Mouse (Mus musculus): ENCODE data around the gene Dnmt3a. TPM values are rescaled to one million over a fixed set of nuclear protein-coding genes. Genes with fewer than 3 reads are reported as not detected.

Gene Dnmt3a
- polyA plus RNA-seq, 1 experiment from 2014 or later: 13.3 TPM

GRCm38 (mm10) chr12:3835576-3835975 is 29.8 kb downstream of the Dnmt3a start:
- CTCF ChIA-PET: no interaction called here
- no peak for TF ChIP-seq CTCF (IDR thresholded peaks at IDR 0.05)
- H3K27me3 ChIP-seq: no peaks in the 10 kb centered on the region
- ATAC-seq (no peak), DNase-seq (ENCODE audit: low read depth, low spot score) (no peak)
- in situ Hi-C loops (cut with MboI; ENCODE audit: low pct_unique_long_range_greater_than_20kb): no loop called here
- POLR2A ChIA-PET: no interaction called here

- in situ Hi-C loops (cut with MboI; ENCODE audit: low pct_unique_long_range_greater_than_20kb): no loop called here
Measured at GRCm38 (mm10) chr12:3837081-3837832, 31.4 kb downstream of the Dnmt3a start.

GRCm38 (mm10) chr12:3838009-3838408 is 32.2 kb downstream of the Dnmt3a start:
- DNase-seq (ENCODE audit: low read depth, low spot score): no peak
- CTCF ChIA-PET: no interaction called here
- TF ChIP-seq CTCF (IDR thresholded peaks at IDR 0.05): no peak
- no peaks in the 10 kb centered on the region for H3K27me3 ChIP-seq
- in situ Hi-C loops (cut with MboI; ENCODE audit: low pct_unique_long_range_greater_than_20kb): no loop called here
- POLR2A ChIA-PET: no interaction called here
- no peak for ATAC-seq

More at GRCm38 (mm10) chr12:3837081-3837832, 31.4 kb downstream of the Dnmt3a start:
- ChIA-PET POLR2A (no interaction called here), CTCF (no interaction called here)
- ATAC-seq (no peak), DNase-seq (ENCODE audit: low read depth, low spot score) (no peak)
- TF ChIP-seq CTCF (IDR thresholded peaks at IDR 0.05): no peak
- no peaks in the 10 kb centered on the region for H3K27me3 ChIP-seq

- DNase-seq (ENCODE audit: low read depth, low spot score): no peak
- H3K27me3 ChIP-seq: no peaks in the 10 kb centered on the region
- CTCF ChIA-PET: interaction anchor here (1.2 kb wide), 1 partner anchor 13 kb away, joined by 3 read pairs; no protein-coding TSS in a partner anchor
- ATAC-seq: no peak
- POLR2A ChIA-PET: interaction anchor here (0.7 kb wide), 1 partner anchor 28 kb away, joined by 3 read pairs; no protein-coding TSS in a partner anchor
- no peak for TF ChIP-seq CTCF (IDR thresholded peaks at IDR 0.05)
- in situ Hi-C loops (cut with MboI; ENCODE audit: low pct_unique_long_range_greater_than_20kb): no loop called here
Measured at GRCm38 (mm10) chr12:3839662-3840061, 33.9 kb downstream of the Dnmt3a start.

- in situ Hi-C loops (cut with MboI; ENCODE audit: low pct_unique_long_range_greater_than_20kb): no loop called here
- CTCF ChIA-PET: no interaction called here
- ATAC-seq: no peak
- DNase-seq (ENCODE audit: low read depth, low spot score): no peak
- no peaks in the 10 kb centered on the region for H3K27me3 ChIP-seq
- TF ChIP-seq CTCF (IDR thresholded peaks at IDR 0.05): no peak
- POLR2A ChIA-PET: no interaction called here
Measured at GRCm38 (mm10) chr12:3841121-3841520, 35.3 kb downstream of the Dnmt3a start.

GRCm38 (mm10) chr12:3842843-3843242 is 37.0 kb downstream of the Dnmt3a start:
- in situ Hi-C loops (cut with MboI; ENCODE audit: low pct_unique_long_range_greater_than_20kb): no loop called here
- ATAC-seq (no peak), DNase-seq (ENCODE audit: low read depth, low spot score) (no peak)
- no peak for TF ChIP-seq CTCF (IDR thresholded peaks at IDR 0.05)
- POLR2A ChIA-PET: no interaction called here
- H3K27me3 ChIP-seq: no peaks in the 10 kb centered on the region
- CTCF ChIA-PET: interaction anchor here (1.0 kb wide), 1 partner anchor 9 kb away, joined by 3 read pairs; no protein-coding TSS in a partner anchor

GRCm38 (mm10) chr12:3843371-3843861 is 37.6 kb downstream of the Dnmt3a start:
- ChIA-PET CTCF (interaction anchor here (1.0 to 1.4 kb wide), 2 partner anchors 10 kb away, joined by 3 read pairs; no protein-coding TSS in a partner anchor), POLR2A (no interaction called here)
- no peak for TF ChIP-seq CTCF (IDR thresholded peaks at IDR 0.05)

GRCm38 (mm10) chr12:3843918-3844317 is 38.1 kb downstream of the Dnmt3a start:
- ATAC-seq (no peak), DNase-seq (ENCODE audit: low read depth, low spot score) (no peak)
- H3K27me3 ChIP-seq: no peaks in the 10 kb centered on the region
- TF ChIP-seq CTCF (IDR thresholded peaks at IDR 0.05): no peak
- in situ Hi-C loops (cut with MboI; ENCODE audit: low pct_unique_long_range_greater_than_20kb): no loop called here
- ChIA-PET CTCF (interaction anchor here (1.4 kb wide), 1 partner anchor 9 kb away, joined by 3 read pairs; no protein-coding TSS in a partner anchor), POLR2A (no interaction called here)

More at GRCm38 (mm10) chr12:3843371-3843861, 37.6 kb downstream of the Dnmt3a start:
- DNase-seq (ENCODE audit: low read depth, low spot score): no peak
- H3K27me3 ChIP-seq: no peaks in the 10 kb centered on the region
- no peak for ATAC-seq
- in situ Hi-C loops (cut with MboI; ENCODE audit: low pct_unique_long_range_greater_than_20kb): no loop called here

GRCm38 (mm10) chr12:3844335-3844734 is 38.5 kb downstream of the Dnmt3a start:
- no peak for DNase-seq (ENCODE audit: low read depth, low spot score)
- no peaks in the 10 kb centered on the region for H3K27me3 ChIP-seq
- in situ Hi-C loops (cut with MboI; ENCODE audit: low pct_unique_long_range_greater_than_20kb): no loop called here
- ChIA-PET CTCF (interaction anchor here (1.4 kb wide), 1 partner anchor 9 kb away, joined by 3 read pairs; no protein-coding TSS in a partner anchor), POLR2A (no interaction called here)
- ATAC-seq: no peak
- no peak for TF ChIP-seq CTCF (IDR thresholded peaks at IDR 0.05)

- ChIA-PET POLR2A (no interaction called here), CTCF (no interaction called here)
- TF ChIP-seq CTCF (IDR thresholded peaks at IDR 0.05): no peak
- no peaks in the 10 kb centered on the region for H3K27me3 ChIP-seq
- in situ Hi-C loops (cut with MboI; ENCODE audit: low pct_unique_long_range_greater_than_20kb): no loop called here
- no peak for DNase-seq (ENCODE audit: low read depth, low spot score)
- no peak for ATAC-seq
Measured at GRCm38 (mm10) chr12:3849481-3849880, 43.7 kb downstream of the Dnmt3a start.

GRCm38 (mm10) chr12:3850165-3850564 is 44.4 kb downstream of the Dnmt3a start:
- ChIA-PET POLR2A (no interaction called here), CTCF (no interaction called here)
- no peak for TF ChIP-seq CTCF (IDR thresholded peaks at IDR 0.05)
- ATAC-seq (no peak), DNase-seq (ENCODE audit: low read depth, low spot score) (no peak)
- no peaks in the 10 kb centered on the region for H3K27me3 ChIP-seq
- in situ Hi-C loops (cut with MboI; ENCODE audit: low pct_unique_long_range_greater_than_20kb): no loop called here
